Mouse (Mus musculus) c-Kit-positive CD71-negative TER-119-negative erythroid progenitor cells, embryonic 14.5 days (primary cell): ENCODE results near the gene 4931409K22Rik.
A peak's percentile ranks its signal among the peaks of the same experiment; 100 is the strongest.

Source experiments
- DNase-seq: peaks from one replicate; pipeline ENCODE4 v3.0.0-alpha.2; 2013; ENCODE audit warnings: low read depth

Gene 4931409K22Rik

GRCm38 (mm10) chr5:24556709-24557108 lies at the start of gene 4931409K22Rik:
TSS of gene 4931409K22Rik (minus strand) at chr5:24556809.
- DNase-seq = no peak

GRCm38 (mm10) chr5:24605980-24606665 lies 49.5 kb upstream of the 4931409K22Rik start:
- DNase-seq = no peak

GRCm38 (mm10) chr5:24605321-24605979 lies 48.8 kb upstream of the 4931409K22Rik start:
- DNase-seq = no peak

- DNase-seq = no peak
Measured at GRCm38 (mm10) chr5:24604656-24605100, 48.1 kb upstream of the 4931409K22Rik start.

GRCm38 (mm10) chr5:24604080-24604655 lies 47.6 kb upstream of the 4931409K22Rik start:
- no peak for DNase-seq

GRCm38 (mm10) chr5:24603431-24604010 lies 46.9 kb upstream of the 4931409K22Rik start:
- no peak for DNase-seq

GRCm38 (mm10) chr5:24602751-24603343 lies 46.2 kb upstream of the 4931409K22Rik start:
- DNase-seq = no peak

- no peak for DNase-seq
Measured at GRCm38 (mm10) chr5:24601911-24602750, 45.5 kb upstream of the 4931409K22Rik start.

- no peak for DNase-seq
Measured at GRCm38 (mm10) chr5:24601071-24601835, 44.6 kb upstream of the 4931409K22Rik start.

- DNase-seq = no peak
Measured at GRCm38 (mm10) chr5:24600236-24600635, 43.6 kb upstream of the 4931409K22Rik start.

GRCm38 (mm10) chr5:24599137-24599536 lies 42.5 kb upstream of the 4931409K22Rik start:
- no peak for DNase-seq

- no peak for DNase-seq
Measured at GRCm38 (mm10) chr5:24598570-24599006, 42.0 kb upstream of the 4931409K22Rik start.

- DNase-seq = no peak
Measured at GRCm38 (mm10) chr5:24597901-24598569, 41.4 kb upstream of the 4931409K22Rik start.

- peak; percentile 81 for DNase-seq
Measured at GRCm38 (mm10) chr5:24597221-24597728, 40.7 kb upstream of the 4931409K22Rik start.

GRCm38 (mm10) chr5:24596519-24597171 lies 40.0 kb upstream of the 4931409K22Rik start:
- DNase-seq = no peak

- DNase-seq = no peak
Measured at GRCm38 (mm10) chr5:24595786-24596380, 39.3 kb upstream of the 4931409K22Rik start.

- no peak for DNase-seq
Measured at GRCm38 (mm10) chr5:24595261-24595660, 38.7 kb upstream of the 4931409K22Rik start.

- DNase-seq = no peak
Measured at GRCm38 (mm10) chr5:24594346-24594745, 37.7 kb upstream of the 4931409K22Rik start.

GRCm38 (mm10) chr5:24593928-24594327 lies 37.3 kb upstream of the 4931409K22Rik start:
- DNase-seq = no peak
